Mouse (Mus musculus) forebrain, embryonic 13.5 days (tissue): ENCODE measurements around the gene Dclre1a. TPM values are rescaled to one million over a fixed set of nuclear protein-coding genes. Genes with fewer than 3 reads are reported as not detected.

Source experiments
- ATAC-seq: fragments of 200-750 bp; cut with Nextera tagmentation; 2 replicates; pipeline ENCODE4 v1.8.0; 2017
- H3K27ac ChIP-seq: fragments of 300-500 bp; sonication (generic); 2 replicates; pipeline ENCODE4 v1.5.1; 2015; ENCODE audit warnings: inconsistent platforms, mild to moderate bottlenecking, moderate library complexity
- H3K27me3 ChIP-seq: fragments of 300-500 bp; sonication (generic); 2 replicates; pipeline ENCODE4 v1.6.1; 2015; ENCODE audit warnings: mild to moderate bottlenecking, inconsistent platforms
- H3K36me3 ChIP-seq: fragments of 300-500 bp; sonication (generic); 2 replicates; pipeline ENCODE4 v1.6.1; 2015; ENCODE audit warnings: mild to moderate bottlenecking, inconsistent platforms; ENCODE audit not compliant: poor library complexity, severe bottlenecking
- H3K4me1 ChIP-seq: fragments of 300-500 bp; sonication (generic); 2 replicates; pipeline ENCODE4 v1.6.1; 2015; ENCODE audit warnings: inconsistent platforms
- H3K4me2 ChIP-seq: fragments of 300-500 bp; sonication (generic); 2 replicates; pipeline ENCODE4 v1.6.1; 2015; ENCODE audit warnings: inconsistent platforms, mild to moderate bottlenecking, moderate library complexity
- H3K4me3 ChIP-seq: fragments of 300-500 bp; sonication (generic); 2 replicates; pipeline ENCODE4 v1.5.1; 2015; ENCODE audit warnings: mild to moderate bottlenecking, inconsistent platforms
- H3K9ac ChIP-seq: fragments of 300-500 bp; sonication (generic); 2 replicates; pipeline ENCODE4 v1.6.1; 2015; ENCODE audit warnings: mild to moderate bottlenecking, inconsistent platforms
- H3K9me3 ChIP-seq: fragments of 300-500 bp; sonication (generic); replicated peaks from 2 replicates; pipeline ENCODE4 v1.6.1; 2016; ENCODE audit warnings: inconsistent platforms
- WGBS: fragments of 180-500 bp; shearing (Covaris S2); methylation state at CpG from one replicate; pipeline ENCODE4 v1.1.7; 2015; 5-methylcytosine and 5-hydroxymethylcytosine counted together
- polyA plus RNA-seq: library from polyadenylated mRNA; unstranded; fragments of >200 nt; fragmentation: Nextera tagmentation; extraction: Ambion mirVana; gene quantifications from 2 replicates; pipeline ENCODE4 v1.2.1, GENCODE M21; 2015

The Dclre1a gene
- polyA plus RNA-seq = 13.9 and 14.3 TPM in 2 replicates

DNA sequence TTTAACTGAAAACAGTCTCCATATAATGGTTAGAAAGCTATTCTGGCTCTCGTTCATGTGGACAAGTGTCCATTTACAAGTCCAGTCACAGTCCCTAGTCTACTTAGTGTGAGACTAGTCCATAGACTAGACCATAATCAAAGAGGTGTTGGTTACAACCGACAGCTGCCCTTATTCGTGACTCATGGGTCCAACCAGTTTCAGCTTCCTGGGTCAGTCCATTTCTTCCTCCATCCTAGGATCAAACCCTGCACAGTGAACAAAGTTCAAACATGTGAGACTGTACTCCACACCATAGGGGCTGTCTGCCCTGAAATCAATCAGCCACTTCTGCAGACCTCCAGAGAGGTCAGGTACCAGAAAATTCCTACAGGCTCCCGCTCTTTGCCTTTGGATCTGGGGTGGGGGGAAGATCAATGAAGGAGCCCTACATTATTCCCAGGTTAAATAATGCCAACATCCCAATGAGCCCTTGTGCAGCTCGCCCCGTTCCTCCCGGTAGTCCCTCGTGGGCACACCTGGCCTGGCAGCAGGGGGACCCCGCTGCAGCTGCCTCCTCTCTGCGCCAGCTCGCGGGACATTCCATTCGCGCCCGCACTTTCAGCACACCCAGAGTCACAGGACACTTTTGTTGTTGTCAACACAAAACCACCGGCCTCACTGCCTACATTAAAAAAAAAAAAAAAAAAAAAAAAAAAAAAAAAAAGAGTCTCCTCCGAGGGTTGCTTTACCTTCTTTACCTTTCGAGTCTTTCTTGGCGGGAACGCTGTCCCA lies at the start of gene Dclre1a:
Gene Dclre1a (minus strand): TSS at position 767 of the 774 bp plus-strand sequence.
- 9% methylated on average over 20 of the region's 20 CpGs for WGBS
- peak within 1 kb of the TSS; percentile 96 for H3K9ac ChIP-seq
- peaks cover 26% of the 10 kb centered on the region for H3K36me3 ChIP-seq
- H3K4me1 ChIP-seq = peaks cover 25% of the 10 kb centered on the region
- peak; percentile 86 for ATAC-seq
- no peaks in the 10 kb centered on the region for H3K9me3 ChIP-seq
- H3K4me3 ChIP-seq = peak within 1 kb of the TSS; percentile 94
- H3K27ac ChIP-seq = peak within 1 kb of the TSS; percentile 94
- H3K27me3 ChIP-seq = no peaks in the 10 kb centered on the region
- H3K4me2 ChIP-seq = peak within 1 kb of the TSS; percentile 73

DNA sequence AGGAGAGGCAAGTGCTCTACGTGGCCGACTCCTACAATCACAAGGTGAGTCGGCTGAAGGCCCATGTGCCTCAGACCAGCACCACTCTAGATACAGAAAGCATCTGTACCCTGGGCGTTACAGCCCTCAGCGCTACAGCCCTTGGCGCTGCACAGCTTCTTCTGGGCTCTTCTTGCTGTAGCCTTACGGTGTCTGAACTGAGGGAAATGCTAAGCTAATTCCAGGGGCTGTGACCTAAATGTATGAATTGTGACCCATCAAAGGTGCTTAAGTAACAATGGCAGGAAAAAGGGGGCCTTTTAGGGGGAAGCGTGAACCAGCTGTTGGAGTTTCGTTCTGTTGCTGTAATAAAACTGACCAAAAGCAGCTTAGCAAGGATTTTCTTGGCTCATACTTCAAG lies 44.5 kb upstream of the Dclre1a start:
- ATAC-seq = no peak
- no peak overlapping the region for H3K4me2 ChIP-seq
- no peak overlapping the region for H3K27ac ChIP-seq
- peaks cover 90% of the 10 kb centered on the region for H3K36me3 ChIP-seq
- no peaks in the 10 kb centered on the region for H3K4me1 ChIP-seq
- 91% methylated on average over 9 of the region's 9 CpGs for WGBS
- no peaks in the 10 kb centered on the region for H3K9me3 ChIP-seq
- H3K4me3 ChIP-seq = no peak overlapping the region
- no peaks in the 10 kb centered on the region for H3K27me3 ChIP-seq
- H3K9ac ChIP-seq = no peak overlapping the region

DNA sequence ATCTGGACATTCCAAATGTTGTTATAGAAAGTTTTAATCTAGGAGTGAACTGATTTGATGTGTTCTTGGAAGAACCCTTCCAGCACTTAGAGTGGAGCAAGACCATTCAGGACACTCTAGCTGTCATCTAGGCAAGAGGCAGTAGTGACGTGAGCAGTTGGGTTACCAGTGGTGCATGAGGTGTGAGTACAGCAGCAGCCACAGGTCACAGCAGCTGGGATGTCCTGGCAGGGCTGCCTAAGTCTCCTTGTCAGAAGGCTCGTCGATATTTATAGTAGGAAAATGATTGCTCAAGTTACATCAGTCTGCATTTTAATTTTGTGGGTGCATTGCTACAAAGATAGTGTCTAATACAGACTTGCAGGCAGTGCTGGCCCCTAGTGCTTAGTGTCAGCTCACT lies 42.2 kb upstream of the Dclre1a start:
- peaks cover 69% of the 10 kb centered on the region for H3K36me3 ChIP-seq
- 88% methylated on average over 3 of the region's 3 CpGs for WGBS
- H3K4me3 ChIP-seq = no peak overlapping the region

DNA sequence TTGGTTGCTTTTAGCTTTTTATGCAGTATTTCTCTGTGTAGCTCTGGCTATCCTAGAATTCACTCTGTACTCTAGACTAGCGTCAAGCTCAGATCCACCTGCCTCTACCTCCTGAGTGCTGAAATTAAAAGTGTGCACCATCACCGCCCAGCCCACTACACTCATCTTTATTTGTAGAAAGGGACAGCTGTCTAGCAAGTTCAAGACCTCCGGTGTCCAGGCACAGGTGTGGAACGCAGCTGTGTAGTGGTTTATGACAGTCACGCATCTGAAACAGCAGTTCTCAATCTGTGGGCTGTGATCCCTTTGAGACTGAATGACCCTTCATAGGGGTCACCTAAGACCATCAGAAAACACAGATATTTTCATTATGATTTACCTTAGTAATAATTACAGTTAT lies 41.4 kb upstream of the Dclre1a start:
- Histone ChIP-seq H3K4me2 (no peak overlapping the region), H3K27me3 (no peaks in the 10 kb centered on the region), H3K4me3 (no peak overlapping the region), H3K9ac (no peak overlapping the region), H3K4me1 (no peaks in the 10 kb centered on the region), H3K9me3 (no peaks in the 10 kb centered on the region), H3K27ac (no peak overlapping the region), H3K36me3 (peaks cover 62% of the 10 kb centered on the region)
- 95% methylated on average over 5 of the region's 5 CpGs for WGBS
- ATAC-seq = no peak

More for the DNA sequence above, 42.2 kb upstream of the Dclre1a start:
- no peaks in the 10 kb centered on the region for H3K27me3 ChIP-seq
- no peaks in the 10 kb centered on the region for H3K9me3 ChIP-seq
- no peak overlapping the region for H3K4me2 ChIP-seq
- H3K9ac ChIP-seq = no peak overlapping the region
- no peak overlapping the region for H3K27ac ChIP-seq
- H3K4me1 ChIP-seq = no peaks in the 10 kb centered on the region
- ATAC-seq = no peak

DNA sequence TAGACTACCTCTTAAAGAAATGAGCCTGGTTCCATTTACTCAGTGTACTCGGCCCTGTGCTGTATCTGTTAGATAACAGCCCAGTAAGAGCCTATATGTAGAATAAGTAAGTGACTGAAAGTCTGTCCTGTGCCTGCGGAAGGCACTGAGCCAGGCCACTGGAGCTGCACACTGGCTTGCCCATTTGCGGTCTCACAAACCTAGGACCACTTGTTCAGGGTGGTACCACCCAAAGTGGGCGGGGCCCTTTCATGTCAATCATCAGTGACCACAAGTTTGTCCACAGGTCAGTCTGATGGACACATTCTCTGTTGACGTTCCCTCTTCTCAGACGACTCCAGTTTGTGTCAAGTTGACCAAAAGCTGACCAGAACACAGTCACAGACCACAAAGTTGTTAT lies 41.0 kb upstream of the Dclre1a start:
- H3K27me3 ChIP-seq = no peaks in the 10 kb centered on the region
- no peaks in the 10 kb centered on the region for H3K9me3 ChIP-seq
- H3K4me3 ChIP-seq = no peak overlapping the region
- peaks cover 61% of the 10 kb centered on the region for H3K36me3 ChIP-seq
- 92% methylated on average over 6 of the region's 6 CpGs for WGBS
- no peak overlapping the region for H3K9ac ChIP-seq
- H3K27ac ChIP-seq = no peak overlapping the region
- ATAC-seq = no peak
- no peaks in the 10 kb centered on the region for H3K4me1 ChIP-seq
- no peak overlapping the region for H3K4me2 ChIP-seq

DNA sequence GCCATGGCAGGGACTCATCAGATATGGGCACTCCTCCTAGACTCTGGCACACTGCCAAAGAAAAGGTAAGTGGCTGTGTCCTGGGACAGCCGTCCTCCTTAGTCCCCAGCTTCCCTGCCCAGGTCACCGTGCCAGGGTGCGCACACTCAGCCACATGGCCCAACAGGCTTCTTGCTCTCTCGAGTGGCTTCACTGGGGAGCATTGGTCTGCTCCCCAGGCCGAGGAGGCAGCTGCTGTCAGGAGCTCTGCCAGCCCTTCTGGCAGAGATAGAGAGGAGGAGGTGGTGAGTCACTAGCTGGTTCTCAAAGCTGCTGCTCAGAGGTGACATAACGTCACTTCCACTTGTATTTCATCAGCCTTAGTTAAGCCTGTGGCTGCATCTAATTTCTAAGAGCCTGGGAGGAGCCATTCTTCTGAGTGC lies 40.2 kb upstream of the Dclre1a start:
- WGBS = 79% methylated on average over 6 of the region's 6 CpGs
- Histone ChIP-seq H3K27ac (no peak overlapping the region), H3K4me1 (no peaks in the 10 kb centered on the region), H3K9me3 (no peaks in the 10 kb centered on the region), H3K36me3 (peaks cover 54% of the 10 kb centered on the region), H3K9ac (no peak overlapping the region), H3K4me3 (no peak overlapping the region), H3K27me3 (no peaks in the 10 kb centered on the region), H3K4me2 (no peak overlapping the region)
- no peak for ATAC-seq

DNA sequence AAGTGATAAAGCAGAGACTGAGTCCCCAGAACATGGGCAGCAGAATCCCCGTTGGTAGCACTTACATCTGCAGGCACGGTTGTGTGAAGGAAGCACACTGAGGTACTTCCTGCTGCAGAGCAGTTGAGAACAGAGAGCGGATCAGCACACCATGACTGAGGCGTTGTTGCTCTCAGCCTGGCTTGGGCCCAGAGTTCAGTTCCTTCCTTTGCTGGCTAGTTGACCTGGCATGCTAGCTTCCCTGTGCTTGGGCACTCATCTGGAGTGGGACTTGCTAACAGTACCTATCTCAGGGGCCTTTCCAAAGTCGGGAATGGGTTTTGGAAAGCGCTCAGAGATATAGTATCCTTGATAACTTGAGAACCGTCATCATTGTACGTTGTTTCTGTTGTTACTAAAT lies 38.3 kb upstream of the Dclre1a start:
- H3K36me3 ChIP-seq = peaks cover 45% of the 10 kb centered on the region
- H3K4me2 ChIP-seq = no peak overlapping the region
- ATAC-seq = no peak
- 89% methylated on average over 8 of the region's 8 CpGs for WGBS
- no peak overlapping the region for H3K4me3 ChIP-seq
- H3K4me1 ChIP-seq = no peaks in the 10 kb centered on the region
- H3K9ac ChIP-seq = no peak overlapping the region
- H3K9me3 ChIP-seq = no peaks in the 10 kb centered on the region
- H3K27me3 ChIP-seq = no peaks in the 10 kb centered on the region
- H3K27ac ChIP-seq = no peak overlapping the region

DNA sequence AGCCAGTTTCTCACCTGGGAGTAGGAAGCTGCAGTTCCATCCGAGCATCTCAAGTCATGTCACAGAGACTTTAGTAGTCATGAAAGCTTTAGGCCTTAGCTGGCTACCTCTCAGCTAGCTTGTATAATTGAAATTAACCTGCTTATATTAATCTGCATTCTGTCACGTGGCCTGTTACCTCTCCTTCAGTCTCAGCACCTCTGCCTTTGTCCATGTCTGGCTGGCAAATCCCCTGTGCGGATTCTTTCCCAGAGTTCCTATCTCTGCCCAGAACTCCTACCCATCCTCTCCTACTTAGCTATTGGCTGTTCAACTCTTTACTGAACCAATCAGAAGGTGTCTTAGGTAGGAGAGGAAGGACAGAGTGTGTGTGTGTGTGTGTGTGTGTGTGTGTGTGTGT lies 36.3 kb upstream of the Dclre1a start:
- no peak overlapping the region for H3K27ac ChIP-seq
- H3K27me3 ChIP-seq = no peaks in the 10 kb centered on the region
- no peaks in the 10 kb centered on the region for H3K4me1 ChIP-seq
- no peaks in the 10 kb centered on the region for H3K9me3 ChIP-seq
- 83% methylated on average over 3 of the region's 3 CpGs for WGBS
- no peak overlapping the region for H3K4me2 ChIP-seq
- no peak overlapping the region for H3K9ac ChIP-seq
- ATAC-seq = no peak
- H3K36me3 ChIP-seq = peaks cover 31% of the 10 kb centered on the region
- no peak overlapping the region for H3K4me3 ChIP-seq

DNA sequence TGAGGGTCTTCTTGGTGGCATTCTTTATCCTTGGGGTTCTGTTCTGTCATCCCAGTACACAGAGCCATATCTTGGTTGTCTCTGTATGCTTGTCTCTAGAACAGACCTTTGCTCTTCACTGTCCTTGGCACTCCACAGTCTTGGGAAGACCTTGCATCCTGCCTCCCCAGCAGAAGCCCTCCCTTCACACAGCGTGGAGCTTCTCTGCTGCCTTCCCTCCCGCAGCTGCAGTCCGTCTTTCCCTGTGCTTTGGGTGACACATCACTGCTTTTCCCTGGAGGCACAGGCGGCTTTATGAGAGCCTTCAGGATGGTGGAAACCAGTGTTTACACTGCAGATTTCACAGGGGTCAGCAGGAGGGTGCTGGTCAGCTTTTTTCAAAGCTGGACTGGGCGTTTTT lies 35.8 kb upstream of the Dclre1a start:
- Histone ChIP-seq H3K4me1 (no peaks in the 10 kb centered on the region), H3K9me3 (no peaks in the 10 kb centered on the region), H3K4me2 (no peak overlapping the region), H3K4me3 (no peak overlapping the region), H3K36me3 (peaks cover 26% of the 10 kb centered on the region), H3K27me3 (no peaks in the 10 kb centered on the region), H3K27ac (no peak overlapping the region), H3K9ac (no peak overlapping the region)
- no peak for ATAC-seq
- 83% methylated on average over 5 of the region's 5 CpGs for WGBS

DNA sequence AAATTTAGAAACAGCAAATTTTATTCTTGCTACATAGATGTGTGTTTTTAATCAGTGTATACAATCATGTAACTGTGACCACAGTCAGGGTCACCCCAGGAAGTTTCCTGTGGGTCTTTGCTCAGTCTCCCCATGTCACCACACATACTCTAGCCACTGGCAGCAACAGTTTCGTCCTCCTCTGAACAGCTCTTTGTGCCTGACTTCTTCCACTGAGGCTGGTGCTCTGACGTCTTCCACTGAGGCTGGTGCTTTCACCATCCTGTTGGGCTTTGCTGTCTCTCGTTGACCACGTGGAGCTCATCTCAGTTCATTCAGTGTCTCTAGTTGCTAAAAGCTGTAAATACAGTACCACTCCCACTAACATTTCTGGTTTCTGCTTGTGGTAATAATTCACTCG lies 34.0 kb upstream of the Dclre1a start:
- no peaks in the 10 kb centered on the region for H3K27me3 ChIP-seq
- H3K4me1 ChIP-seq = no peaks in the 10 kb centered on the region
- ATAC-seq = no peak
- no peaks in the 10 kb centered on the region for H3K9me3 ChIP-seq
- H3K36me3 ChIP-seq = peaks cover 27% of the 10 kb centered on the region
- H3K4me3 ChIP-seq = no peak overlapping the region
- H3K27ac ChIP-seq = no peak overlapping the region
- 94% methylated on average over 5 of the region's 5 CpGs for WGBS
- no peak overlapping the region for H3K4me2 ChIP-seq
- no peak overlapping the region for H3K9ac ChIP-seq

DNA sequence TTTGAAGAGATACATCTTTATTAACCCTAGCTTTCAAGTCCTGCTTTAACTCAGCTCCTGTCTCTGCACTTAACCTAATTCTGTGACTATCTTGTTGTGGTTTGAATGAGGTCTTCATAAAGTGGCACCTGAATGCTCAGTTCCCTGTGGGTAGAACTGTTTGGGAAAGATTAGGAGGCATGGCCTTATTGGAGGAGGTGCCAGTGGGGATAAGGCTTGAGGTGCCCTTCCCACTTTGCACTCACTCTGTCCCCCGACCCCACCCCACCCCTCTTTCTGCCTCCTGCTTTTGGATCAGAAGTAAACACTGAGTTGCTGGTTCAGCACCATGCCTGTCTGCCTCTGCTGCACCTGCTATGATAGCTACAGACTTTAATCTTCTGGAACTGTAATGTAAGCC lies 29.8 kb upstream of the Dclre1a start:
- Histone ChIP-seq H3K4me1 (no peaks in the 10 kb centered on the region), H3K9me3 (no peaks in the 10 kb centered on the region), H3K27me3 (no peaks in the 10 kb centered on the region), H3K4me3 (no peak overlapping the region), H3K27ac (no peak overlapping the region), H3K4me2 (no peak overlapping the region), H3K9ac (no peak overlapping the region), H3K36me3 (peaks cover 28% of the 10 kb centered on the region)
- WGBS = 79% methylated on average over 1 of the region's 1 CpGs
- no peak for ATAC-seq

DNA sequence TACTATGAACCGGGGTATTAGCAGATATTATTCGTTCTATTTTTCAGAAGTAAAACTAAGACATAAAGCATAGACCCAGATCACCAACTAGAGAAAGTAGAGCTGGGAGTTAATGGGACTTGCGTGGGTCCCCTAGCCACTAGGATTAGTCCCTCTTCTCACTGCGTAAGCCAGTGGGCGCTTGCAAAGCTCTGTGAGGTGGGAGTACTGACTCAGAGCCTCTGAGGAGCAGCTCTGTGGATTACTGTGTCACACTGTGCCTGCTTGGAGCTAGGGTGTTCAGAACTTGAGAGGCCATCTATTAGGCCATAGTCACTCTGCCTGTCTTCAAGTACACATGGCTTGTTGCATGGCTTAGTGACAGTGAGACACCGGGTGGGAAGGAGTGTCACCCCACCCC lies 25.2 kb upstream of the Dclre1a start:
- Histone ChIP-seq H3K9me3 (no peaks in the 10 kb centered on the region), H3K4me1 (no peaks in the 10 kb centered on the region), H3K27me3 (no peaks in the 10 kb centered on the region), H3K9ac (no peak overlapping the region), H3K4me2 (no peak overlapping the region), H3K4me3 (no peak overlapping the region), H3K36me3 (peaks cover 41% of the 10 kb centered on the region), H3K27ac (no peak overlapping the region)
- ATAC-seq = no peak
- 93% methylated on average over 6 of the region's 6 CpGs for WGBS

DNA sequence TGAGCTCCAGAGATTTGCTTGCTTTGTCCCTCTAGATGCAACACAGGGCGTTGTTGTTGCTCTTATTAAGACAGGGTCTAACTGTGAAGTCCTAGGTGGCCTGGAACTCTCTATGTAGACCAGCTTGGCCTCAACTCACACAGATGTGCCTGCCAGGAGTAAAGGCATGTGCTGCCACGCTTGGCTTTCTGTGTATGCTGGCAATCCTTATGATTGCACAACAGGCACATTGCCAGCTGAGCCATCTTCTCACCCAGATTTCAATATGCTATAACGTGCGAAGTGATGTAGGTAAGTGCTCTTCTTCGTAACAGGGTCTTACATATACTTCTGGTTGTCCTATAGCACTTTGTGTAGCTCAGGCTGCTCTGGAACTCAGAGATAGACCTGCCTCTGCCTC lies 23.9 kb upstream of the Dclre1a start:
- Histone ChIP-seq H3K27me3 (no peaks in the 10 kb centered on the region), H3K27ac (no peak overlapping the region), H3K4me3 (no peak overlapping the region), H3K4me2 (no peak overlapping the region), H3K36me3 (peaks cover 30% of the 10 kb centered on the region), H3K9me3 (no peaks in the 10 kb centered on the region), H3K4me1 (0 out of 2 replicates have a peak, but pooled peaks cover 2% of the 10 kb centered on the region), H3K9ac (no peak overlapping the region)
- WGBS = 89% methylated on average over 5 of the region's 5 CpGs
- ATAC-seq = no peak
